Mouse (Mus musculus): Measurements from ENCODE around the gene Derl3. TPM values are rescaled to one million over a fixed set of nuclear protein-coding genes. Genes with fewer than 3 reads are reported as not detected.
A peak's percentile ranks its signal among the peaks of the same experiment; 100 is the strongest.

Derl3 gene
- polyA plus RNA-seq, 1 experiment, result 1.2 TPM

- H3K4me1 ChIP-seq, result peaks cover 49% of the 10 kb centered on the region
- peaks cover 60% of the 10 kb centered on the region for H3K27me3 ChIP-seq (replicated peaks)
- H3K9me3 ChIP-seq, result no peaks in the 10 kb centered on the region
- H3K4me3 ChIP-seq (replicated peaks), result no peak overlapping the region
- TF ChIP-seq GATA1 (IDR thresholded peaks at IDR 0.05; ENCODE audit: borderline replicate concordance, low read length), result no peak
- no peak for TF ChIP-seq FLI1 (IDR thresholded peaks at IDR 0.05; ENCODE audit: low read length)
- no peaks in the 10 kb centered on the region for H3K36me3 ChIP-seq (replicated peaks; ENCODE audit: low read length)
Measured at GRCm38 (mm10) chr10:75926396-75926795, 33.2 kb downstream of the Derl3 start.

- no peak overlapping the region for H3K4me3 ChIP-seq (replicated peaks)
- peaks cover 86% of the 10 kb centered on the region for H3K27me3 ChIP-seq (replicated peaks)
- peaks cover 43% of the 10 kb centered on the region for H3K4me1 ChIP-seq
- no peaks in the 10 kb centered on the region for H3K9me3 ChIP-seq
- no peaks in the 10 kb centered on the region for H3K36me3 ChIP-seq (replicated peaks; ENCODE audit: low read length)
- no peak for TF ChIP-seq FLI1 (IDR thresholded peaks at IDR 0.05; ENCODE audit: low read length)
Measured at GRCm38 (mm10) chr10:75930304-75930703, 37.1 kb downstream of the Derl3 start.

- Histone ChIP-seq H3K4me1 (peaks cover 49% of the 10 kb centered on the region), H3K36me3 (replicated peaks; ENCODE audit: low read length) (no peaks in the 10 kb centered on the region), H3K9me3 (no peaks in the 10 kb centered on the region), H3K4me3 (replicated peaks) (no peak overlapping the region), H3K27me3 (replicated peaks) (peaks cover 86% of the 10 kb centered on the region)
- no peak for TF ChIP-seq GATA1 (IDR thresholded peaks at IDR 0.05; ENCODE audit: borderline replicate concordance, low read length)
- TF ChIP-seq FLI1 (IDR thresholded peaks at IDR 0.05; ENCODE audit: low read length), result no peak
Measured at GRCm38 (mm10) chr10:75931311-75931710, 38.1 kb downstream of the Derl3 start.

- Histone ChIP-seq H3K36me3 (replicated peaks; ENCODE audit: low read length) (no peaks in the 10 kb centered on the region), H3K9me3 (no peaks in the 10 kb centered on the region), H3K4me1 (peaks cover 44% of the 10 kb centered on the region), H3K4me3 (replicated peaks) (peak overlapping the region; percentile 87), H3K27me3 (replicated peaks) (peaks cover 83% of the 10 kb centered on the region)
- no peak for TF ChIP-seq GATA1 (IDR thresholded peaks at IDR 0.05; ENCODE audit: borderline replicate concordance, low read length)
- TF ChIP-seq FLI1 (IDR thresholded peaks at IDR 0.05; ENCODE audit: low read length), result no peak
Measured at GRCm38 (mm10) chr10:75932081-75932678, 39.0 kb downstream of the Derl3 start.

- no peaks in the 10 kb centered on the region for H3K9me3 ChIP-seq
- peak within 1 kb of the TSS; percentile 87 for H3K4me3 ChIP-seq (replicated peaks)
- TF ChIP-seq FLI1 (IDR thresholded peaks at IDR 0.05; ENCODE audit: low read length), result no peak
- TF ChIP-seq GATA1 (IDR thresholded peaks at IDR 0.05; ENCODE audit: borderline replicate concordance, low read length), result no peak
- H3K36me3 ChIP-seq (replicated peaks; ENCODE audit: low read length), result no peaks in the 10 kb centered on the region
- H3K27me3 ChIP-seq (replicated peaks), result peaks cover 79% of the 10 kb centered on the region
- H3K4me1 ChIP-seq, result peaks cover 50% of the 10 kb centered on the region
Measured at GRCm38 (mm10) chr10:75932891-75933290, 39.7 kb downstream of the Derl3 start, which contains the start of gene Chchd10. Chchd10 (plus strand) TSS chr10:75933130.

- Histone ChIP-seq H3K9me3 (no peaks in the 10 kb centered on the region), H3K4me3 (replicated peaks) (peak overlapping the region; percentile 90), H3K27me3 (replicated peaks) (peaks cover 59% of the 10 kb centered on the region), H3K36me3 (replicated peaks; ENCODE audit: low read length) (no peaks in the 10 kb centered on the region), H3K4me1 (peaks cover 62% of the 10 kb centered on the region)
- no peak for TF ChIP-seq GATA1 (IDR thresholded peaks at IDR 0.05; ENCODE audit: borderline replicate concordance, low read length)
- no peak for TF ChIP-seq FLI1 (IDR thresholded peaks at IDR 0.05; ENCODE audit: low read length)
Measured at GRCm38 (mm10) chr10:75934991-75935390, 41.8 kb downstream of the Derl3 start.

GRCm38 (mm10) chr10:75935680-75936541 lies 42.7 kb downstream of the Derl3 start, which contains the start of gene Mmp11:
Mmp11 (minus strand) TSS chr10:75936496.
- peaks cover 55% of the 10 kb centered on the region for H3K27me3 ChIP-seq (replicated peaks)
- H3K4me3 ChIP-seq (replicated peaks), result peak within 1 kb of the TSS; percentile 90
- no peaks in the 10 kb centered on the region for H3K9me3 ChIP-seq
- TF ChIP-seq FLI1 (IDR thresholded peaks at IDR 0.05; ENCODE audit: low read length) (no peak), GATA1 (IDR thresholded peaks at IDR 0.05; ENCODE audit: borderline replicate concordance, low read length) (no peak)
- H3K4me1 ChIP-seq, result peaks cover 63% of the 10 kb centered on the region
- H3K36me3 ChIP-seq (replicated peaks; ENCODE audit: low read length), result no peaks in the 10 kb centered on the region

DNA sequence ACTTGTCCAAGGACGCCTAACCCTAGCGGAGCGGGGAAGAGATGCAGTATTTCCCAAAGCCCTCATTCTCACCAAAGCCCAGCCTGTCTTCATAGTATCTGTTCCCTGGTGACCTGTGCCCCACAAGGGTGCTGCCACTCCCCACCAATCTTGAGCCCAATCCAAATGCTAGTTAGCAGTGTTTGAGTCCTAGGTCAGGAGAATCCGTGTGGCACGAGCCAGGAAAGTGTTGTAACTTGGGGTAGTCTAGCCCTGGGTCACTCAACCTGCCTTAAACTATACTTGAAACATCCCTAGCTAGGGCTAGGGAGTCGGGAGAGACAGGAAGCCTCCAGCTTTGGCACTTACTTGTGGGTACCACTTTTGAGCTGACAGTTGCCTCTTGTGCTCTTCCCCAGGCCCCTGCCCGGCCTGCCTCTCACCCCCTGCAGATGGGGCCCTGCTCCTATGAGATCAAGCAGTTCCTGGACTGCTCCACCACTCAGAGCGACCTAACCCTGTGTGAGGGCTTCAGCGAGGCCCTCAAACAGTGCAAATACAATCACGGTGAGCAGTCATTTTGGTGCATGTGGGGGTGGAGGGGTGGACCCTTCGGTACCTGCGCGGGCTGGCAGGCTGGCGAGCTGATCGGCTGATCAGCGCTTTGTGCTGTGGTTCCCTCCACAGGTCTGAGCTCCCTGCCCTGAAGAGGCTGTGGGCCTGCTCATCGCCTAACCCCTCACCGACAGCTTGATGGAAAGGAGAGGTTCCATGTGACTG lies 43.9 kb downstream of the Derl3 start:
- Histone ChIP-seq H3K9me3 (no peaks in the 10 kb centered on the region), H3K36me3 (replicated peaks; ENCODE audit: low read length) (no peaks in the 10 kb centered on the region), H3K27me3 (replicated peaks) (peaks cover 44% of the 10 kb centered on the region), H3K4me3 (replicated peaks) (no peak overlapping the region), H3K4me1 (peaks cover 52% of the 10 kb centered on the region)
- TF ChIP-seq GATA1 (IDR thresholded peaks at IDR 0.05; ENCODE audit: borderline replicate concordance, low read length) (no peak), FLI1 (IDR thresholded peaks at IDR 0.05; ENCODE audit: low read length) (no peak)

GRCm38 (mm10) chr10:75937851-75938643 lies 44.8 kb downstream of the Derl3 start:
- Histone ChIP-seq H3K4me3 (replicated peaks) (no peak overlapping the region), H3K4me1 (peaks cover 44% of the 10 kb centered on the region), H3K9me3 (no peaks in the 10 kb centered on the region), H3K27me3 (replicated peaks) (peaks cover 41% of the 10 kb centered on the region), H3K36me3 (replicated peaks; ENCODE audit: low read length) (no peaks in the 10 kb centered on the region)
- no peak for TF ChIP-seq FLI1 (IDR thresholded peaks at IDR 0.05; ENCODE audit: low read length)
- TF ChIP-seq GATA1 (IDR thresholded peaks at IDR 0.05; ENCODE audit: borderline replicate concordance, low read length), result no peak

Measured in megakaryocyte, embryonic 14.5 days (primary cell).